Mouse (Mus musculus): ENCODE data around the gene Gpr150. TPM values are rescaled to one million over a fixed set of nuclear protein-coding genes. Genes with fewer than 3 reads are reported as not detected.

The Gpr150 gene
- total RNA-seq (2017): 0.05 TPM in 1 of 2 replicates, not detected in the other

DNA sequence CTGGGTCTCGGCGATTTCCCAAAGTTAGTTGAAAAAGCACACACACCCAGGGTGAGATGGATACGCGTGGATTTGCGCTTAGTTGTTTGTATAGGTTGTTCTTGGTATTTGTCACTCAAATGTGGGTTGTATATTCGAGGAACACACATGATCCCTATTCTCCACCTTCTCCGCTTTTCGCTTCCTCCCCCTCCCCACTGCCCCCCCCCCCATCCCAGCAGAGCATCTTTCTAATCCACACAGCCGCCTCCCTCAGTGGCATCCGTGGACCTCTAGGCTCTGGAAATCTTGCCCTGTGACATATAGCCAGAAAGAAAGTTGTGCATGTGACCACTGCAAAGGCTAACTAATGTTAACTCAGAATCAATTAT lies at the start of gene Gpr150:
Gene Gpr150 (minus strand): TSS at position 101 of the 371 bp plus-strand sequence.
- no peak for ATAC-seq (replicated peaks; ENCODE audit: low read depth, poor library complexity, severe bottlenecking)

GRCm38 (mm10) chr13:76101989-76102388 lies 45.2 kb upstream of the Gpr150 start:
- no peak for ATAC-seq (replicated peaks; ENCODE audit: low read depth, poor library complexity, severe bottlenecking)

- ATAC-seq (replicated peaks; ENCODE audit: low read depth, poor library complexity, severe bottlenecking): peak; percentile 92
Observed at GRCm38 (mm10) chr13:76098493-76099303, 41.9 kb upstream of the Gpr150 start, which contains the start of the genes Arsk and Ttc37. Gene Arsk (minus strand): TSS chr13:76098660. Gene Ttc37 (plus strand): TSS chr13:76098734.

DNA sequence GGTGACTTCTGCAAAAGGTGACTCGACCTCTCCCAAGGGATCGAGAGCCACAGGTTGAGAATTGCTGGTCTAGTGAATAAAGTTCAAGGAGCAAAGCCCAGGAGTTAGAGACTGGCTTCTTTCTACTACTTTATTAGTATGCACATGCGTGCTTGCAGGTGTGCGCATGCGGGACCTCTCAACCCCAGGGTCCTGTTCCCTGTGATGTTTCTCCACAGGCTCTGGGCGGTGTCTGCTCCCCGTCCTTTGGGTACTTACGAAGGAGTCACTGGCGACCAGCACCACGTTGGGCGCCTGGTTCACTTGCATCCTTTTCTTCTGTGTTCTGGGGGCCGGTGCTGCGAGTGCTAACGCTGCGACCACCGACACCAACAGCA lies 41.3 kb upstream of the Gpr150 start:
- ATAC-seq (replicated peaks; ENCODE audit: low read depth, poor library complexity, severe bottlenecking): peak; percentile 73

DNA sequence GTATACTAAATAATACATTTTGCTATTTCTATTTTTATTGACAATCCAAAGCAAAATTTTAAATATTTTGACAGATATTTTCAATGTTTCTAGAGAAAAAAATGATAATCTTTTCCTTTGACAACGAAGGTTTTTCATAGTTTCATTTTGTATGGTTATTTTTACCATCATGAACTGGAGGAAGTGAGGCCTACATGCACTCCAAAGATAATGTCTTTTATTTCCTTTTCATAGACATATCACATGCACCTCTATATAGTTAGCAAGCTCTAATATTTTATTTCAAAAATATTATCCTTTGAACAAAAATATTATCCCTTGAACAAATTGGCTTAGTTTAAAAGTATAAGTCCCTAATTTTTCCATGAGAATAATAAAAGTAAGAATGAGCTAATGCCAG lies 17.5 kb upstream of the Gpr150 start:
- ATAC-seq (replicated peaks; ENCODE audit: low read depth, poor library complexity, severe bottlenecking): peak; percentile 93

- no peak for ATAC-seq (replicated peaks; ENCODE audit: low read depth, poor library complexity, severe bottlenecking)
Observed at GRCm38 (mm10) chr13:76064363-76064945, 7.7 kb upstream of the Gpr150 start.

- ATAC-seq (replicated peaks; ENCODE audit: low read depth, poor library complexity, severe bottlenecking): no peak
Observed at GRCm38 (mm10) chr13:76063548-76063947, 6.8 kb upstream of the Gpr150 start.

GRCm38 (mm10) chr13:76062569-76062968 lies 5.8 kb upstream of the Gpr150 start:
- ATAC-seq (replicated peaks; ENCODE audit: low read depth, poor library complexity, severe bottlenecking): 0 out of 2 replicates have a peak, but pooled peaks have one; percentile 45

DNA sequence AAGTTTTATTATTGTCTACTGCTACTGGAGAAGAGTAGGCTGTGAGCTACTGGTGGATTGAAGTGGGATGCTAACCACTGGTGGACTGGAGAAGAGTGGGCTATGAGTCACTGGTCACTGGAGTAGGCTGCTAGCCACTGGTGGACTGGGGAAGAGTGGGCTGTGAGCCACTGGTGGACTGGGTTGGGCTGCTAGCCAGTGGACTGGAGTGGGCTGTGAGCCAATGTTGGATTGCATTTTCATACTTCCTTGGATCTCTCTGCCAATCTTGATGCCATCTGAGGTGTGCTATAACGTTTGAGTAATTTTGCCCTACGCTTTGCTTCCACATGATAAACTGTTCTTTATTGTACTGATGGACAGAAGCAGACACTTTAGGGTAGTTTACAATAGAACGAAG lies 5.3 kb upstream of the Gpr150 start:
- ATAC-seq (replicated peaks; ENCODE audit: low read depth, poor library complexity, severe bottlenecking): no peak

- no peak for ATAC-seq (replicated peaks; ENCODE audit: low read depth, poor library complexity, severe bottlenecking)
Observed at GRCm38 (mm10) chr13:76059591-76059990, 2.8 kb upstream of the Gpr150 start.

- peak; percentile 14 for ATAC-seq (replicated peaks; ENCODE audit: low read depth, poor library complexity, severe bottlenecking)
Observed at GRCm38 (mm10) chr13:76057267-76058069, 672 bp upstream of the Gpr150 start.

- ATAC-seq (replicated peaks; ENCODE audit: low read depth, poor library complexity, severe bottlenecking): peak; percentile 73
Observed at GRCm38 (mm10) chr13:76056261-76056724, 503 bp downstream of the Gpr150 start.

DNA sequence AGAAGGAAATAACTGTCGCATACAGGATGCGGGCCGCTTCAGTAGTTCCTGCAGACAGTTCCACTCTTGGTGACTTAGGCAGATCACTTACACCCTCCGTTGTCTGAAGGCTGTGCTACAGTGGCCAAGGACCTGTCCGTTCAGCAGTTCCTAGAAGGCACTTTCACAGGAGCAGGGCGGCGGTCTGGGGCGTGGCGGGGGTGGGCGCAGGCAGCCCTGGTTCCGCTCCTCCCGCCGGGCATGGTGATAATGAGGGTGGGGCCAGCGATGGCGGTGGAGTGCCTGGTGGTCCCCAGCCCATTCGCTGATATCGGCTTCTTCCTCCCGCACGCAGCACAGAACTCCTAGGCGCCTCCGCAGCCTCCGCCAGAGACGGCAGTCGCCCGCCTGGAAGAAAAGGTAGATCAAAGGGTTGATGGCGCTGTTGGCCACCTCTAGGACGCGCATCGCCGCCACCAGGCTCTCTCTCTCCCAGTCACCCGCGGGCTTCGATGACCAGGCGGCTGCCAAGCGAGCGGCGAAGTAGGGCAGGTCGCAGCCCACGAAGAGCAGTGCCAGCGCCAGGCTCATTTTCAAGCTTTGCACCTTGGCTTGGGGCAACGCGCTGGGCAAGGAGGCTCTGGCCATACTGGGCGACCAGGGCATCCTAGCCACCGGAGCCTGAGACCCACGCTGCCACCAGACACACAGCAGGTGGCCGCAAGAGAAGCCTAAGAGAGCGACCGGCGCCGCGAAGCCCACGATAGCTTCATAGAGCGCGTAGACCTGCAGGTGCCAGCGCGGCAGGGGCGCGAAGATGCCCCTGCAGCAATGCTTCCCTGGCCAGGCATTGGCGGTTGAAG lies 1.2 kb downstream of the Gpr150 start:
- peak; percentile 67 for ATAC-seq (replicated peaks; ENCODE audit: low read depth, poor library complexity, severe bottlenecking)

- no peak for ATAC-seq (replicated peaks; ENCODE audit: low read depth, poor library complexity, severe bottlenecking)
Observed at GRCm38 (mm10) chr13:76044971-76045370, 11.8 kb downstream of the Gpr150 start.

DNA sequence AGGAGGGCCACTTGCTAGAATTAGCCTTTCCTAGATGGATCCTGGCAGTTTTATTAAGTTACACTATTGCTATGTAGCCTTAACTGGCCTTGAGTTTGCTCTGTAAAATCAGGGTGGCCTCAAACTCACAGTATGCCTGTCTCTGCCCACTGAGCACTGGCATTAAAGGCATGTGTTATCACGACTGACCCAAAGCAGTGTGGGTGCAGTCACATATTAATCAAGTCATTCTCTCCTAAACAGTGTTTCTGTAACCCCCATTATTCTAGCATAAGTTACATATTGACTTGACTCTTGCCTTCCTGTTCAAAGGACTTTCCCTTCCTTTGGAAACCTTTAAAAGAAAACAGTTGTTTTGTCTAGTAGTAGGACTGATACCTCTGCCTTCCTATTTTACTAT lies 14.3 kb downstream of the Gpr150 start:
- no peak for ATAC-seq (replicated peaks; ENCODE audit: low read depth, poor library complexity, severe bottlenecking)

GRCm38 (mm10) chr13:76024588-76024987 lies 32.2 kb downstream of the Gpr150 start:
- no peak for ATAC-seq (replicated peaks; ENCODE audit: low read depth, poor library complexity, severe bottlenecking)

GRCm38 (mm10) chr13:76021782-76022181 lies 35.0 kb downstream of the Gpr150 start:
- no peak for ATAC-seq (replicated peaks; ENCODE audit: low read depth, poor library complexity, severe bottlenecking)

GRCm38 (mm10) chr13:76018844-76019400 lies 37.9 kb downstream of the Gpr150 start:
- peak; percentile 5; the same call in 1 of the 2 replicates for ATAC-seq (replicated peaks; ENCODE audit: low read depth, poor library complexity, severe bottlenecking)
